9 mouse cellular contexts compared by ENCODE assay signal in genomic region chr8:122805349-122805748, GRCm38 (mm10). TPM values are rescaled to one million over a fixed set of nuclear protein-coding genes. Genes with fewer than 3 reads are reported as not detected.
DNase-seq lines count a peak whose midpoint lies in the region; ATAC-seq and TF ChIP-seq lines count a peak whose summit lies in the region.
"Had no signal": no experiment of that assay in that cellular context is flagged by ENCODE, and none has a peak within 500 bp of the region (broad histone marks: within the 10 kb centered on the region; RNA-seq: fewer than 3 reads in every experiment).

No protein-coding gene starts in this region.

- H3K4me2 ChIP-seq in forebrain, embryonic 11.5 days (ENCODE audit: low read depth, low read length, severe bottlenecking): no peak overlapping the region
- H3K4me2 ChIP-seq in hindbrain, embryonic 16.5 days (ENCODE audit: low read length): no peak overlapping the region
- H3K4me2 ChIP-seq in midbrain, postnatal 0 days (ENCODE audit: low read depth, low read length, poor library complexity, severe bottlenecking): no peak overlapping the region

- no peak for TF ChIP-seq CTCF in midbrain, postnatal 0 days (IDR thresholded peaks at IDR 0.05)

- H3K27ac ChIP-seq in forebrain, embryonic 10.5 days: 0 out of 2 replicates have a peak overlapping the region, but pooled peaks have one; percentile 15
- no peak overlapping the region for H3K27ac ChIP-seq in forebrain, embryonic 11.5 days (ENCODE audit: low read depth, low read length)
- H3K27ac ChIP-seq in hindbrain, embryonic 16.5 days (ENCODE audit: low read depth, low read length): peak overlapping the region; percentile 80
- H3K27ac ChIP-seq in midbrain, postnatal 0 days (ENCODE audit: low read depth, low read length): no peak overlapping the region

- H3K36me3 ChIP-seq in forebrain, embryonic 10.5 days (replicated peaks): peaks cover 9% of the 10 kb centered on the region; the same call in 1 of the 2 replicates
- H3K36me3 ChIP-seq in forebrain, embryonic 11.5 days (ENCODE audit: control insufficient read depth, insufficient read depth, low read length): no peaks in the 10 kb centered on the region
- H3K36me3 ChIP-seq in hindbrain, embryonic 16.5 days (ENCODE audit: control insufficient read depth, insufficient read depth, low read length): no peaks in the 10 kb centered on the region
- H3K36me3 ChIP-seq in midbrain, postnatal 0 days (ENCODE audit: insufficient read depth, low read length): no peaks in the 10 kb centered on the region

- WGBS in forebrain, embryonic 10.5 days: 49% methylated on average over 3 of the region's 3 CpGs
- 40% methylated on average over 3 of the region's 3 CpGs for WGBS in forebrain, embryonic 11.5 days
- WGBS in hindbrain, embryonic 16.5 days: 5% methylated on average over 3 of the region's 3 CpGs
- WGBS in midbrain, postnatal 0 days: 9% methylated on average over 3 of the region's 3 CpGs

- H3K4me1 ChIP-seq in forebrain, embryonic 10.5 days: peaks cover 50% of the 10 kb centered on the region
- H3K4me1 ChIP-seq in forebrain, embryonic 11.5 days (replicated peaks; ENCODE audit: control insufficient read depth, insufficient read depth, low read length): peaks cover 33% of the 10 kb centered on the region
- peaks cover 49% of the 10 kb centered on the region for H3K4me1 ChIP-seq in hindbrain, embryonic 16.5 days (ENCODE audit: control insufficient read depth, insufficient read depth, low read depth, low read length)
- peaks cover 17% of the 10 kb centered on the region for H3K4me1 ChIP-seq in midbrain, postnatal 0 days (ENCODE audit: insufficient read depth, low read length)

- no peak for ATAC-seq in forebrain, embryonic 11.5 days (replicated peaks; ENCODE audit: low FRiP score)
- ATAC-seq in hindbrain, embryonic 16.5 days: peak; percentile 73
- ATAC-seq in midbrain, postnatal 0 days (ENCODE audit: low FRiP score): peak; percentile 27; the same call in 1 of the 2 replicates

- H3K9ac ChIP-seq in forebrain, embryonic 11.5 days (ENCODE audit: low read length): no peak overlapping the region
- H3K9ac ChIP-seq in hindbrain, embryonic 16.5 days (ENCODE audit: low read depth, low read length): no peak overlapping the region
- no peak overlapping the region for H3K9ac ChIP-seq in midbrain, postnatal 0 days (replicated peaks; ENCODE audit: low read length, poor library complexity, severe bottlenecking)

- no peak overlapping the region for H3K4me3 ChIP-seq in forebrain, embryonic 10.5 days
- H3K4me3 ChIP-seq in forebrain, embryonic 11.5 days (ENCODE audit: low read depth, low read length): no peak overlapping the region
- H3K4me3 ChIP-seq in hindbrain, embryonic 16.5 days (ENCODE audit: low read length): no peak overlapping the region
- no peak overlapping the region for H3K4me3 ChIP-seq in midbrain, postnatal 0 days (ENCODE audit: low read depth, low read length)

- peaks cover 81% of the 10 kb centered on the region for H3K27me3 ChIP-seq in forebrain, embryonic 10.5 days (ENCODE audit: poor library complexity, severe bottlenecking)
- H3K27me3 ChIP-seq in forebrain, embryonic 11.5 days (ENCODE audit: control insufficient read depth, insufficient read depth, low read length): peaks cover 38% of the 10 kb centered on the region
- H3K27me3 ChIP-seq in hindbrain, embryonic 16.5 days (replicated peaks; ENCODE audit: control insufficient read depth, insufficient read depth, low read length): peaks cover 5% of the 10 kb centered on the region
- H3K27me3 ChIP-seq in midbrain, postnatal 0 days (ENCODE audit: insufficient read depth, low read length): no peaks in the 10 kb centered on the region

- no peak for DNase-seq in forebrain, embryonic 10.5 days (ENCODE audit: extremely low spot score, low spot score)
- DNase-seq in forebrain, embryonic 11.5 days (ENCODE audit: low spot score): no peak
- DNase-seq in cerebellum, adult 9-10 months: peak; percentile 69
- peak; percentile 91 for DNase-seq in midbrain, postnatal 0 days (ENCODE audit: low spot score)
- no peak for DNase-seq in thymus, postnatal 10 days (ENCODE audit: low spot score in 2 of 2)
- DNase-seq in spleen, postnatal 14 days (ENCODE audit: low spot score in 2 of 2): no peak
- no peak for DNase-seq in embryo, embryonic 9.5 days (ENCODE audit: extremely low spot score)

- H3K9me3 ChIP-seq in forebrain, embryonic 10.5 days: no peaks in the 10 kb centered on the region
- no peaks in the 10 kb centered on the region for H3K9me3 ChIP-seq in forebrain, embryonic 11.5 days (ENCODE audit: control insufficient read depth, low read length)
- no peaks in the 10 kb centered on the region for H3K9me3 ChIP-seq in hindbrain, embryonic 16.5 days (ENCODE audit: control insufficient read depth, low read length)
- no peaks in the 10 kb centered on the region for H3K9me3 ChIP-seq in midbrain, postnatal 0 days (ENCODE audit: low read length)

RNA-seq across cellular contexts. Expression of gene Acsf3, which starts 30.1 kb away (rescaled TPM):
- polyA plus RNA-seq in forebrain, embryonic 10.5 days (2016; fragmentation: Nextera tagmentation; extraction: Ambion mirVana): 19.0 and 19.1 TPM in 2 replicates
- 15.6 and 16.3 TPM in 2 replicates for polyA plus RNA-seq in forebrain, embryonic 11.5 days (2014; fragmentation: Nextera tagmentation; extraction: Ambion mirVana)
- 17.8 and 19.3 TPM in 2 replicates for polyA plus RNA-seq in hindbrain, embryonic 16.5 days (2015; fragmentation: Nextera tagmentation; extraction: Ambion mirVana)
- 22.1 and 22.7 TPM in 2 replicates for total RNA-seq in midbrain, postnatal 0 days (2014; rRNA removed)
- 18.8 and 18.9 TPM in 2 replicates for polyA plus RNA-seq in midbrain, postnatal 0 days (2015; fragmentation: Nextera tagmentation; extraction: Ambion mirVana)

RNA-seq across cellular contexts. Expression of gene Cdh15, which starts 42.4 kb away (rescaled TPM):
- polyA plus RNA-seq in forebrain, embryonic 10.5 days (2016; fragmentation: Nextera tagmentation; extraction: Ambion mirVana): 0.71 and 0.72 TPM in 2 replicates
- 0.56 and 0.92 TPM in 2 replicates for polyA plus RNA-seq in forebrain, embryonic 11.5 days (2014; fragmentation: Nextera tagmentation; extraction: Ambion mirVana)
- 2.3 and 2.9 TPM in 2 replicates for polyA plus RNA-seq in hindbrain, embryonic 16.5 days (2015; fragmentation: Nextera tagmentation; extraction: Ambion mirVana)
- total RNA-seq in midbrain, postnatal 0 days (2014; rRNA removed): 0.14 and 1.8 TPM in 2 replicates
- 3.5 and 4.0 TPM in 2 replicates for polyA plus RNA-seq in midbrain, postnatal 0 days (2015; fragmentation: Nextera tagmentation; extraction: Ambion mirVana)
- total RNA-seq: hematopoietic stem cell, adult 5-6 weeks had no signal

Comparison
In these comparisons a context has a peak if more than half of its experiments do, and no peak if none do; other contexts are left out.
1. H3K27ac ChIP-seq: peak in forebrain, embryonic 10.5 days (single experiment) and hindbrain, embryonic 16.5 days (single experiment); none in forebrain, embryonic 11.5 days (single experiment) and midbrain, postnatal 0 days (single experiment).
2. DNase-seq: peak in cerebellum, adult 9-10 months (single experiment) and midbrain, postnatal 0 days (single experiment); none in forebrain, embryonic 10.5 days (single experiment), forebrain, embryonic 11.5 days (single experiment), thymus, postnatal 10 days (0 of 2), spleen, postnatal 14 days (0 of 2) and embryo, embryonic 9.5 days (single experiment).